Mouse (Mus musculus) embryo, embryonic 9.5 days (tissue): Measurements from ENCODE around the gene Iqcf3.
A peak's percentile ranks its signal among the peaks of the same experiment; 100 is the strongest.
"Not testable (repeated sequence)": the region's sequence is repeated elsewhere in the genome, so short reads cannot be mapped to it uniquely, and the experiment has no call there.

Source experiments
- DNase-seq: peaks from one replicate; pipeline ENCODE4 v3.0.0-alpha.2; 2017; ENCODE audit errors: extremely low spot score

Gene Iqcf3

DNA sequence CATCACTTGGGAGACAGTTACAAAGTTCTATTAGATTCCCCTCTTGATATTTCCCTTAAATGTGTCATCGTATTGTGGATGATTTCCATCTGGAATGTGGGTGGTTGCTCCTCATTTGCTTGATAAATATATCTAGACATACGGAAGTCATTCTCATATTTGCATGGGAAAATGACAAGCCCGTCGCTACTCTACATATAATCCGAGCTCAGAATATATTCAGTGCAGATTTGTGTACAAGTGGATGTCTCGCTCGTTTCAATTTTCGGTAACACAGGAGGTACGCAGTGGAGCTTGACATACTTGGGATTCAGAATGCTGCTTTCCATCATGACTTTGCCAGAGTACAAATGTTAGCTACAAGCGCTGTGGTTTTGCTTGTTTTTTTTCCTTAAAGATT is 52.1 kb downstream of the Iqcf3 start:
- DNase-seq: no peak

DNA sequence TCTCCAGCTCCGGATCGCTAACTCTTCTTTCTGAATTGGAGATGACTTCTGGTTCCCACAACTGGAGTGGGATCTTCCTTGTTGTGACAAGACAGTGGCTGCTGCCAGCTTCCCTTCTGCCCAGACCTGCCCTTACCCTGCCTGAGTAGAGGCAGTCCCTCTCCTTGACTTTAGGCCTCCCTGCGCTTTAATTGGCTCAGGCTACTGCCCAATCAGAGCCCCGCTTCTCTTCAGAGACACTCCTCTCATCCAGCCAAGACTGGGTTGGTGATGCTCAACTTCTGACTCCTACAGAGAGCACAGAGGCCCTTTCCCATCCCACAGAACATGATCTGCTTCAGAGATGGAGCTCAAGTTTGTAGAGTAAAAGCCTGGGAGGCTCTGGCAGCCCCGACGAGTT is 57.2 kb downstream of the Iqcf3 start:
- no peak for DNase-seq

DNA sequence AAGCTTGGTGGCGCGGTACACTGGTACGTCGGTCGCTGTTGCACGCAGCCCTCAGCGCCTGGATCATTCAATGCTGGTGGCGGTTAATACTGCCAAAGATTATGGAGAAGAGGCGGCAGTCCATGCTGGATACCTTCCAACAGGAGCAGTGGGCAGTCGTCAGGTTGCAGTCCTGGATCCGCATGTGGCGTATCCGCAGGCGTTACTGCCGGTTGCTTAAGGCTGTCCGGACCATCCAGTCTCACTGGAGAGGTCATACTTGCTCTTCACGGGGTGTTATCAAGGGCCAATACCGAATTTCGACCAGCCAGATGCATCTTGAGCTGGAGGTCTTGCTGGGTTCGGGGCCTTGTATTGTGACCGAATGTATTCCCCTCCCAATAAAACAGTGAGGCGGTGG is 59.6 kb downstream of the Iqcf3 start:
- DNase-seq: no peak

DNA sequence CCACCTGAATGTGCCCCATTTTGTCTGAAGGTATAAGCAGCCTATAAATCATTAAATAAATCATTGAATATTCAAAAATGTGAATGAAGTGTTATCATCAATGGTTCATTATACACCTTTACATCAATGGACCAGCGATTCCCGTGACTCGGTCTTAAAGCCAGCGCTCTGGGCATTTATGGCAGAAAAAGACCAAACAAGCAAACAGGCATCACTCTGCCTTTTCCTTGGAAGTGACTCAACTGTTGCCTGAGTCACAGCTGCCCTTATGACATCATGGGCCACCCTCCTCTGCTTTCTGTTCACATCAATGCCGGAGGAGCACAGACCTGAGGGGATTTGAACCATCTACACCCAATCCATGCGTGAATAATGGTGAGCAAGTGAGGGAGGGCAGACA is 61.8 kb downstream of the Iqcf3 start, which contains the start of gene Iqcf1:
Gene Iqcf1, plus strand, starts transcription at position 301 of the 400 bp plus-strand sequence.
- no peak for DNase-seq

DNA sequence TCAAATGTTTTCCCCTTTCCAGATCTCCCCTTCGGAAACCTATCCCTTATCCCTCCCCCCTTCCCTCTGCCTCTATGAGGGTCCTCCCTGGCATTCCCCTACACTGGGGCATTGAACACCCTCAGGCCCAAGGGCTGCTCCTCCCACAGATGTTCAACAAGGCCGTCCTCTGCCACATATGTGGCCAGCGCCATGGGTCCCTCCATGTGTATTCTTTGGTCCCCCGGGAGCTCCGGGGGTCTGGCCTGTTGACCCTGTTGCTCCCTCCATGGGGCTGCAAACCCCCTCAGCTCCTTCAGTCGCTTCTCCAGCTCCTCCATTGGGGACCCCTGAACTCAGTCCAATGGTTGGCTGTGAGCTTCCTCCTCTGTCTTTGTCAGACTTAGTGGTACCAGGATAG is 73.8 kb downstream of the Iqcf3 start:
- DNase-seq: not testable (repeated sequence)

DNA sequence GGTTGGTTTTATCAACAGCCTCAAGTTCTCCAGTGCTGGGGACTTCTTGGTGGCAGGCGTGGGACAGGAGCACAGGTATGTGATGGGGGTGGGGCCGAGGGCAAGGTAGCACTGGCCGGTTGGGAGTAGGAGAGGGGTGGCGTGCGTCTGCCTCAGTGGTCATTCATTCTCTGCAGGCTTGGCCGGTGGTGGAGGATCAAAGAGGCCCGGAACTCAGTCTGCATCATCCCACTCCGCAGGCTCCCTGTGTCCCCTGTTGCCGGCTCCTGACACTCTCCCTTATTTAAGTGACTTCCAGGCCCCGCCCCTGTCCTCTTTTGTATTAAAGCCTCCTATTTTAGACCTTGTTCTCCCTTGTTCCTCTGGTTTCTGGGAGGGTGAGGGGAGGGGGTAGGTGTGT is 76.4 kb downstream of the Iqcf3 start:
- DNase-seq: no peak

DNA sequence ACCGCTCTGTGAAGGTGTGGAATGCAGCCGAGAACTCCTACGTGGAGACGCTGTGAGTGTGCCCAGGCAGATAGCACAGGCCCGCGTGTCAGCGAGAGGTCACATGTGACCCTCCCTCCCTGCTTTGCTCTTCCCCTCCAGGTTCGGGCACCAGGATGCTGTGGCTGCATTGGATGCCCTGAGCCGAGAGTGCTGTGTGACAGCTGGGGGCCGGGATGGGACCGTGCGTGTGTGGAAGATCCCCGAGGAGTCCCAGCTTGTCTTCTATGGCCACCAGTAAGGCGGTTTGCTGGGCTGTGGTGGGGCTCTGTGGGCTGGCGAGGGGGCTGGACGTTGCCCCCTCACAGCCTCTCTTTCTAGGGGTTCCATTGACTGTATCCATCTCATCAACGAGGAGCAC is 77.8 kb downstream of the Iqcf3 start:
- DNase-seq: no peak

DNA sequence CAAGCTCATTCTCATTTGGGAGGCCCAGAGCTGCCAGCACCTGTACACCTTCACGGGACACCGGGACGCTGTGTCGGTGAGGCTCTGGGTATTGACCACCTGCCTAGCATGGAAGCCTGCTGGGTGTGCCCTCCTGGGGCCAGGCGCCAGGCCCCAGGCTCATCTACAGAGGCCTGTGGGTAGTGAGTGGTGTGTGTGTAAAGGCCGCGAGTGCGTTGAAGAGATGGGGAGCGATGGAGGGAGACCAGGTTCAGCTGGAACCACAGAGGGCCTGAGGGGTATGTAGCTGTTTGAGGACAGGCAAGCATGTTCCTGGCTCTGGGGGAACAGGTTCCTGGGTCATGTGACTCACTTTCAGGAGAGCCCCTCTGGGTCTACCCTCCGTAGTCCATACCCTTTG is 78.3 kb downstream of the Iqcf3 start:
- no peak for DNase-seq

DNA sequence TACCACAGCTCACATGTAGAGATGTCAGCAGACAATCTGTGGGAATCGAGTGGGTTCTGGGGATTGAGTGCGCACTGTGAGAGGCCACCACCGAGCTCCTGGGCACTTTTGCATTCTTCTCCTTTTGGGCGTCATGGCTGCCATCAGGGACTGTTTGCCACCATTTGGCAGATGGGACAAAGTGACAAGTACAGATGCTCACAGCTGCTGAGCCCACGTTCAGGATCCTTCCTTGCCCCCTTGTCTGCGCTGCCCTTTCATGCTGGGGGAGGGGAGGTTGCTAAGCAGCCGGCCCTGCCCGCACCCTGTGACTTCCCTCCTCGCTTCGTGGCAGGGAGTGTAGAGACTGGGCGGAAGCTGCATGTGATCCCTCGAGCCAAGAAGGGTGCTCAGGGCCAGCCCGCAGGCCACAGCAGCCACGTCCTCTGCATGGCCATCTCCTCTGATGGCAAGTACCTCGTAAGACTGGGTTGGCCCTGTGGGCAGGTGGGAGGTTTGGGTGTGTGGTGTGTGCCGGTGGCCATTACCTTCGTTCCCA is 78.8 kb downstream of the Iqcf3 start:
- DNase-seq: no peak

DNA sequence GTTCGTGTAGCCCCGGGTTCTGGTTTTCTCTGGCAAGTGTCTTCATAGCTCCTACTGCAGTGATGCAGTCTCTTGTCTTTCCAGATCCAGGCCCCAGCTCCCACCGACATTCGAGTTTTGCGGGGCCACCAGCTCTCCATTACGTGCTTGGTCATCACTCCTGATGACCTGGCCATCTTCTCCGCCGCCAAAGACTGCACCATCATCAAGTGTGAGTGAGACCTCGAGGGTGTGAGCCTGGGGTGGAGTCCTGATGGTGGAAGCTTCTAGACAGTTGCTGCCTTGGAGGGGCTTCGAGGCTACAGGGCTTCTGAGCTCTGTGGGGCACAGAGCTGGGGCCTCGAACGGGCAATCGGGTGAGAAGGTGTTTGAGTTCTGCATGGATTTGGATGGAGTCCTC is 79.8 kb downstream of the Iqcf3 start:
- no peak for DNase-seq

DNA sequence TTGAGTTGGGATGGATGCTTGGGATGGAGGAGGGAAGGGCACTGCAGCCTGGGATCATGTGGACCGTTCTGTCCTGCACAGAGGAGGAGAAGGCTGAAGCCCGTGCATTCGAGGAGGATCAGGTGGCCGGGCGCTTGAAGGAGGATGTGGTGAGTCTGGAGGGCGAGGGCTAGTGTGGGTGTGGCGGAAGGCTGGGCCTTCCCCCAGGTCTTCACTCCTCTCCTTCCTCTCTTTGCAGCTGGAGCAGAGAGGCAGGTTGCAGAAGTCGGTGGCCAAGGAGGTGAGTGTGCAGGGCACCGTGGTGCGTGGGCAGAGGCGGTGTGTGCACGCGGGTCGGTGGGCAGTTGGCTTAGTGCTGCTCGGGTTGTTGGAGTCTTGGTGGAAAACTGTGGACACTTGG is 80.4 kb downstream of the Iqcf3 start:
- no peak for DNase-seq

DNA sequence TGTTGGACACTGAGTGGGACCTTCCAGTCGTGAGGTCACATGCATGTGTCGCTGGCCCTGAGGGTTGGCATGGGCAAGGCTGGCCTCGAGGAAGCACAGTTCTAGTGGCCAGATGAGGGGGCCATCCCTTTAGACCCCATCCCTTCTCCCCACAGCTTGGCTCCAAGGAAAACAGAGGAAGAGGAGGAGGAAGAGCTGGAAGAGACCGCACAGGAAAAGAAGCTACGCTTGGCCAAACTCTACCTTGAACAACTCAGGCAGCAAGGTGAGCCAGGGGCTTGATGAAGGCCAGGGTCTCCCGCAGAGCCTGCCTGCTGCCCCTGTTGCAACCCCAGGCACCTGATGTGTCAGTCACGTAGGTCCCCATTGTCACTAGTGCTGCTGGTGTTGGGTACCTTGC is 80.9 kb downstream of the Iqcf3 start:
- no peak for DNase-seq

DNA sequence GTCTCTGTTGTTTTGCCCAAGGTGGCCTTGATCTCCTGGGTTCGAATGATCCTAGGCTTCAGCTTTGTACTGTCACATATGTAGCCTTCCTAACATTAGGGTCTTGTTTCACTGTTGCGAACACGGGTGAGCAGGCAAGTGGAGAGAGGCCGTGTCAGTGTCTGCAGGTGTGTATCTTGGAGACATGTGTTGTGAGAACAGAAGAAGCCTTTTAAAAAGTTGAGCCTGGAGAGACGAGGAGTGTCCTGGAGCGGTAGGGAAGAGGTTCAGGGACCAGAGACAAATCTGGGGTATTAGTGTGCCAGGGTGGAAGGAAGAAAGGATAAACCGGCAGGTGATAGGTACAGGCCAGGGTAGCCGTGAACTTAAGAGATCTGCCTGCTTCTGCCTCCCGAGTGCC is 83.3 kb downstream of the Iqcf3 start:
- DNase-seq: no peak

DNA sequence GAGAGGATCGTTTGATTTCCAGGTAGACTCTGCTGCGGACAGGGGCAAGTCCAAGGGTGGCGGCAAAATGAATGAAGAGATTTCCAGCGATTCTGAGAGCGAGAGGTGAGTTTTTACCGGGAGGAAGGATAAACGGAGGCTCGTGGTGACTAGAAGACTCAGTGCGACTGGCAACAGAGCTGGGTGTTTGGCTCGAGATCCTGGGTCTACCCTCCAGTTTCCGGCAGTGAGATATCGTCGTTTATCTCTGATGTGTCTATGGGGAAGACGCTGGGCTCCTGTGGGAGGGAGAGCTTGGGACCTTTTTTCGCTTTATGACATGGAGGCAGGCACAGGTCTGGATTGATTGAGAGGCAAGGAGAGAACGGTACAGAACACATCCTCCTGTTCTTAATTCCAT is 83.8 kb downstream of the Iqcf3 start:
- no peak for DNase-seq

DNA sequence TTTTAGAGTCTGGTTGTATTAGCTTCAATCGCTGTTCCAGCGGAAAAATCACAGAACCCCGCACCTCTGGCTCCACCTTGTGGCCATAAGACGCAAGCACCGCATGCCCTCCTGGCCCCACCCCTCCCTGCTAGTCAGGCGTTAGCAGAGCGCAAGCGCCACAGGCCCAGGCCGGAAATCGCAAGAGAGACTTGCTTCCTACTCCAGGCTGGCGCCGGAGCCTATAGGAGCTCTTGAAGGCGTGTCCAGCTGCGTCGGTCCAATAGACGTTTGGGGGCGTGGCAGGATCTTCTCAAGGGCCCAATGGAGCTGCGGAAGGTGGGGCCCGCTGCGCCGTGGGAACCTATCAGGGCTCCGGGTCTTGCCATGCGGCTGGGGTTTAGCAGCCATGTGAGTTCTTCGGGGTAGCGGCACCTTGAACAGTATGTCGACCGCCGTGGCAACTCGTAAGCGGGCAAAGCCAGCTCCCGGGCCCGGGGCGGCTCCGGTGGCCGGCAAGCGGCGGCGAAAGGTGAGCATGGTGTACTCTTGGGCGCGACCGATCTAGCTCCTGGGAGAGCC is 84.4 kb downstream of the Iqcf3 start, which contains the start of gene Parp3:
Gene Parp3, minus strand, starts transcription at position 26 of the 561 bp plus-strand sequence.
- DNase-seq: peak; percentile 97

DNA sequence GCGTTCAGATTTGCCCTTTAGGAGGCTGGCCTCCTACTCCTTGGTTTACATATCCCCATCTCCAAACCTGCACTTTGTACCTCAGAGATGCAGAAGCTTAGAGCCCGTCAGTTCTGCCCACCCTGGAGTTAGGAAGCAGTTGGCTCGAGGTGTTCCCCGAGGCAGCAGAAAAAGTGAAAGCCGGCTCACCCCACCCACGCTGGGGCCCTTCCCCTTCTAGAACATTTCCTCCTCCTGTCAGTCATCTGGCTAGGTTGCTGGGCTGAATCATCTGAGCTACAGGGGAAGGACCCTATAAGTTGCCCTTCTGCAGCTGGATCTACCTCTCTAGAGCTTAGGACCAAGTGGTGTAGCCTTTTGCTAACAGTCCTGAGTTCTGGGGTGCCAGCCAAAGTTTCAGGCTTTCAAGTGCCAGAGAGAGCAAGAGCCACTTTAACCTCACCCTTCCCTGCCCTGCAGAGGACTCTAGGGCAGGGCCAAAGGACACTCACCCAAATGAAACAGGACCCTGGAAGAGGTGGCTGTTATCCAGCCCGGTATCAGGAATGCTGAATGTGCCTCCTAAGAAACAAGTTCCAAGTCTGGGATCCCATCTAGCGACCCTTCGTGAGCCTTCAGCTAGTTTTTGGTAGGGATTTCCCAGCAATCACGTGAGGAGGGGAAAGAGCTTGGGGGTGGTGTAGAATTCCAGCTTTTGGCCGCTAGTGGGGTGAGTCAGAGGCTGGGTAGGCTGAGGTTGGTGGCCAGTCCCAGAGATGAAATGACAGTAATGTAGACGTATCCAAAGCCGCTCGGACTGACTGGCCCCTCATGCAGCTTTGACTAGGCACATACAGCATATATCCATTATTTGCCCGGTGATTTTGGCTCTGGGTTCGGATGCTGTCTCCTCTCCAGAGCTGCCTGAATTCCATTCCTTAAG is 85.2 kb downstream of the Iqcf3 start:
- no peak for DNase-seq

DNA sequence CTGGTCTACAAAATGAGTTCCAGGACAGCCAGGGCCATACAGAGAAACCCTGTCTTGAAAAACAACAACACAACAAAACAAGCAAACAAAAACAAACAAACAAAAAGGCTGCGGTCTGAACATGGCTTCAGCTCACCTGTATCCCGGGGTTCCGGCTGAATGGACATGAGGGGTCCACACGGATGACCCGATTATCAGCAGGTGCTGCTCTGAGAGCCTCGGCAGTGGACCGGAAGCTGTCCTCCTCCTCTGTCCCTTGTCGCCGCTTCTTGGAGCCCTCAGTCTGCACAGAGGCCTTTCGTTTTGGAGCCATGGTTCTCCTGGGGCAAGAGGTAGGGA is 85.8 kb downstream of the Iqcf3 start, which contains the start of gene Rrp9:
Gene Rrp9, plus strand, starts transcription at position 301 of the 339 bp plus-strand sequence.
- DNase-seq: no peak

DNA sequence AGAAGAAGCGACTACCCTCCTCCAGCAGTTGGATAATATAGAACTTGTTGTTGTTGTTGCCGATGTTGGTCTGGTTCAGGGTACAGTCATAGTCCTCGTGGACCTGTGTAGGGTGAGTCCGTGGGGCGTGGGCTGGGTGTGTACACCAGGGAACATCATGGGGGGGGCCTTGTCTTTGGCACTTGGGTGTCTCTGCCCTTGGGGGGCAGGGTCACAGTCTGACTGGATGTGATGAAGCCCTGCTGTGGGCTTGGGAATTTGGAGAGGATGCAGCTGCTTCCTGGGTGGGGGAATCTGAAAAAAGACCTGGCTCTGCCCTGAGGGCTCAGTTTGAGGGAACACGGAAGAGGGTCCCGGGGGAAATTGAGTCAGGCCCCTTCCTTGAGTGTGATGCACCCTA is 86.4 kb downstream of the Iqcf3 start:
- no peak for DNase-seq

DNA sequence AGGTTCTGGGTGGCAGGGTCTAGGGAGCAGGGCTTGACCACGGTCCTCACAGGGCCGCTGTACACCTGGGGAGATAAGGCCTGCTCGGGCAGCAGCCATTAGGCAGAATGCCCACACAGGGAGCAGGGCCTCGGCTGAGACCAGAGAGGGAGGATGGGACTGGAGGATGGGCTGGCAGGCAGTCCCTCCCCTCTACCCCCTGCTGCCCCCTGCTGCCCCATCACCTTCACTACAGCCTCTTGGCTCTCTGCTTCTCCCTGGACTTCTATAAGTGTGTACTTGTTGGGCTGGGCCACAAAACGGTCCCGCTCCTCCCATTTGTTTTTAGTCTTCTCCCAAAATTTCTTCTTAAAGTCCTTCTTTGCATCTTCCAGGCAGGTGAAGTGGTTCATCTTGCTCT is 87.0 kb downstream of the Iqcf3 start:
- DNase-seq: peak; percentile 85

DNA sequence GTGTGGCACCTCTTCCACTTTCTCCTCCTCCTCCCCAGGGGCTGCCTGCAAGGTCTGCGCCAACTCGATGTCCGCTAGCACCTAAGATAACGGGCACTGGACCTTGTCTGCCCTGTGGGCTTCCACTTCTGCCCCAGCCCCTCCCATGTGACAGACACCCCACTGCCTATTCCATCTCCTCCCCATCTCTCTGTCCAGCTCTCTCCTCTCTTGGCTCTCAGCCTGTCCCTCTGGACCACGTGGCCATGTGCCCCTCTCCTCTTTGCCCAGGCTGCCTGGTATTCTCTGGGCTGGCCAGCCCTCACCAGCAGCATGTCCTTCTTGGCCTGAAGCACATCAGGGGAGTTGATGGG is 87.7 kb downstream of the Iqcf3 start:
- DNase-seq: no peak

DNA sequence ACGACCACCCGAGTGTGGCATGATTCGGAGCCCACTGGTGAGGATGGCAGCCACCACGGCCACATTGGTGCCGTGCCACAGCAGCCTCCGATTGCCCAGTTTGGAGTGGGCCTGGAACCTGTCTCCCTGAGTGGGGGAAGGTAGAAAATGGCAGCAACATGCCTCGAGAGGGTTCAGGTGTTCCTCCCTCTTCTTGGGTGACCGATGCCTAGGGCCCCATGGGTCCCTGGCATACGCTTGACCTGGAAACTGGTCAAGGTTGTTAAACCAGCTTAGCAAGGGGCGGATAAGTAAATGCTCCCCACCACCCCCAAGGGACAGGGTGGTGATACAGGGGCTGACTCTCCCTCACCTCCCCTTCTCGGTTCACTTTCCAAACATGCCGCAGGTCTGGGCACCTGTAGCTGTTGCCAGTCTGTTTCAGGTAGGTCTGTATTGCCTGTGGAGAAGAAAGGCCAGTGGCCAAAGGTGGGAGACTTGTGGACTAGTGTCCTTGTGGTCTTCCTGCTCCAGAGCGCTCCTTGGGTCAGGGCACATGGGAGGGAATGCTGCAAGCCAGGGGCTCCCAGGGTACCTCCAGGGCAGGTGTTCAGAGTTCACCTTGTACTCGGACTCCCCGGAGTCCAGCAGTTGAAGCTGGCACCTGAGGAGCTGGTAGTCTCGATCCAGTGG is 88.2 kb downstream of the Iqcf3 start:
- DNase-seq: no peak

DNA sequence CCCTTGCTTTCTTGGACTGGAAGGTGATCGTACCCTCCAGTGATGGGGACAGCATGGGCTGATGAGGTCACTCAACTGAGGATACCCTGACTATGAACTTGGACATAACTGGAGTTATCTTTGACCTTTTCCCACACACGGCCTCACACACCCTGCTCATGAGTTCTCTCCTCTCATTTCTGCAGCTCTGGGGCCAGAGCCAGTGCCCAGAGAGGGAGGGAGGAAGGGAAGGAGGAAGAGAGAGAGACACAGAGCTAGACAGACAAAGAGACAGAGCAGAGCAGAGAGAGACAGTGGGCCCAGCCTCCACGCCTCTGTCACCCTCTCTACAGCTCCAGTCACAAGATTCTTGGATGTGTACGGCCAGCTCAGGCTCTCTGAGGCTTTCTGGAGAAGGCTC is 89.1 kb downstream of the Iqcf3 start:
- DNase-seq: no peak

DNA sequence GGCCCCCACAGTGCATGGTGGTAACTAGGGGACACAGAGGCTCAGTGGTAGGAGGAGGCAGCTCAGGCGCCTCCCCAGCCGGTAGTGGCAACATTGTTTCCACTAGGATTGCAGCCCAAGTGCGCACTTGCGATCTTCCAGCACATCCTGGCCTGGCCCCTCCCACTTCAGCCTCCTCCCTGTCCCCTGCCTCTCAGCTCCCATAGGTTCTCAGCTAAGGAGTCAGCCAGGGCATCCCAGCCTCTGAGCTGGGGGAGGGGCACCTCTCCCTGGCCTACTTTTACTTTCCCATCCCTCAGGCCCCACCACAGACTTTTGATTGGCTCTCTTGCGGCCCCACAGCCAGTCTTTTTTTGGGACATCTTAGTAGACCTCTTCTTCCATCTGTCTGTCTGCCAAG is 89.5 kb downstream of the Iqcf3 start:
- peak; percentile 58 for DNase-seq
